Mouse (Mus musculus) T-helper 2 cell (primary cell): ENCODE measurements around the gene Hbq1b.

Source experiments
- in situ Hi-C: fragments of 300-600 bp; cut with MboI, MseI; formaldehyde crosslinking; loops from one replicate; pipeline ENCODE4 v1.15.1; 2025; ENCODE audit warnings: high pct_unique_total_duplicates

The Hbq1b gene

GRCm38 (mm10) chr11:32300279-32301267 is 13.8 kb downstream of the Hbq1b start:
- in situ Hi-C loops = no loop called here

DNA sequence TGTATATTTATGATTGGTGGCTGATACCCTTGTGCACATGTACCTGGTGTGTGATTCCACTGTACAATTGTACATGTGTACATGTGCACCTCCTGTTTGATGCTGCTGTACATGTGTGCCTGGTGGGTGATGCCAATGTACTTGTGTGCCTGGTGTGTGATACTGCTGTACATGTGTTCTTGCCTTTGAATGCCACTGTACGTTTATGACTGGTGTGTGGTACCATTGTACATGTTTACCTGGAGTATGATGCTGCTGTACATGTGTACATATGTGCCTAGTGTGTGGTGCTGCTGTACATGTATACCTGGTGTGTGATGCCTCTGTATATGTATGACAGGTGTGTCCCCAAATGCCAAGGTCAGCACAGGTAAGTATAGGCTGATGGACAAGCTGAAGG is 14.7 kb downstream of the Hbq1b start:
- in situ Hi-C loops = no loop called here

DNA sequence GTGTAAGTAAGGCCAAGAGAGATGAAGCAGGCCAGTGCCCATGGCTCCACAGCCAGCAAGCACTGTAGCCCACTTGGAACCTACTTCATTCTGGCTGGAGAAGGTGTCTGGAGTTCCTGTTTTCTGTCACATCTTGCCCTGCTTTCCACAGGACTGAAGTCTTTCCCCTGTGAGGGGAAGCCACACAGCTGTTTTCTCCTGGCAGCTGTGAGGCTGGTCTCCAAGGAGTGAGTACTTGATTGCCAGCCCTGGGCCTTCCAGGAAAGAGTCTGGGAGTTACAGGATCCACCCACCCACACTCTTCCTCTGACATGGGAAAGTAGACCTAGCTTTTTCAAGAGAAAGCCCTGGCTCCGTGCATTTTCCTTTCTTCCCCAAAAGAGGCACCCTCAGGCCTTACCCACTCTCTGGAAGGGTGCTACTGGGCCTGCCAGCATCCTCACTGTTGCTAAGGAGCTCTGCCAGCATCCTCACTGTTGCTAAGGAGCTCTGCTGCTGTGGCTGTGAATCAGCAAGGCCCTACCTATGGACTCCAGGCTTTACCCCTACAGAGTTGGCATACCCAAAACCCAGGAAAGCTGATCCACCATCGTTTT is 16.2 kb downstream of the Hbq1b start:
- in situ Hi-C loops = no loop called here

DNA sequence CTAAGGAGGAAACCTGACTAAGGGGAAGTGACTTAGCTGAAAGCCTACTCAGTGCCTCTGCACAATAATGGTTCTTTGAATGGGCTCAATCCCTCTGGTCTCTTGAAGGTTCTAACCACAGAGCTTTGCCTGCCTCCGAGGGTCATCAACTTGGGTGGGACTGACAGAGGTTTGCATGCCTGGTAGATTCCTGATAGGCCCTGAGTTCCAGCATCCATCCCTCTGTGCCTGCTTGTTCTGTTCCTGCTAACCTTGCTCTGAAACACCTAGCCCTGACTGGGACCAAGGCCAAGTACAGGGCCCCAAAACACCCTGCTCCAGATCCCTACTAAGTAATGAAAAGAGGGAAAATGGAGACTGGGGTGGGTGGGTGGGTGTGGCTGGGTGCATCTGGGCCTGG is 16.7 kb downstream of the Hbq1b start:
- in situ Hi-C loops = no loop called here

- in situ Hi-C loops = no loop called here
Measured at GRCm38 (mm10) chr11:32307006-32307405, 20.2 kb downstream of the Hbq1b start.

- in situ Hi-C loops = no loop called here
Measured at GRCm38 (mm10) chr11:32309446-32309845, 22.7 kb downstream of the Hbq1b start.

DNA sequence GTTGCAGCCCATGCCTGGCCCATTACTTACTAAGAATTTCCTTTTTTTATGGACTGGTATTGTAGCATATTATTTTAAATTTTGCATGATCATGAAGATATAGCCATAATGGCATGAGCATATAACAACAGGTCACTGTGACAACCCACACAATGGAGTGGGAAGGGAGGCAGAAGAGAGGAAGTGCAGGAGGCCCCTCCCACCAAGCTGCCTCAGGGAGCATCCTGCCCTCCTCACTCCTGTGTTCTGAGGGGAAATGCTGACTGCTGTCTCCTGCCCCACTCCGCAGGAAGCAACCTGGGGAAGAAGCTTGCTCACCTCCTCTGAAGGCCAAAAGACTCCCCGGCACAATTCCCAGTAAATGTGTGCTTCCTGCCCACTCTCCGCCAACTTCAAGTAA is 23.2 kb downstream of the Hbq1b start:
- in situ Hi-C loops = no loop called here

DNA sequence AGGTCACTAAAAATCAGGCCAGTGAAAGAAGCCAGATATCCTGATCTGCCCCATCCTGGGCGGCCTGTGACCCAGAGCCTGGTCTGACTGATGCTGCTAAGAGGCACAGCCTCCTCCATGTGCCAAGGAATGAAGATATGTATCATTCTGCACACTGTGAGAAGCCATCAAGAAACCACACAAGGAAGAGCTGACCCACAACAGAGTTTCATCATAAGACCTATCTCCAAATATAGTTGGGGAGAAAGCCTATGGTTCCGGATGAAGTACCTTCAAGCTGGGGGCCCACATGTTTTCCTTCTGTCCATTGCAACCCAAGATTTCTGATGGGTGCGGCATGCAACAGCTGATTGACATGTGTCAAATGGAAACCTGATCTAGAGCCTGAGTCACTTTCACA is 29.2 kb downstream of the Hbq1b start:
- in situ Hi-C loops = no loop called here

GRCm38 (mm10) chr11:32320507-32321195 is 33.9 kb downstream of the Hbq1b start:
- in situ Hi-C loops = no loop called here

GRCm38 (mm10) chr11:32321196-32321565 is 34.4 kb downstream of the Hbq1b start:
- in situ Hi-C loops = no loop called here

GRCm38 (mm10) chr11:32324609-32325008 is 37.8 kb downstream of the Hbq1b start:
- in situ Hi-C loops = no loop called here

- in situ Hi-C loops = no loop called here
Measured at GRCm38 (mm10) chr11:32331075-32331474, 44.3 kb downstream of the Hbq1b start.

DNA sequence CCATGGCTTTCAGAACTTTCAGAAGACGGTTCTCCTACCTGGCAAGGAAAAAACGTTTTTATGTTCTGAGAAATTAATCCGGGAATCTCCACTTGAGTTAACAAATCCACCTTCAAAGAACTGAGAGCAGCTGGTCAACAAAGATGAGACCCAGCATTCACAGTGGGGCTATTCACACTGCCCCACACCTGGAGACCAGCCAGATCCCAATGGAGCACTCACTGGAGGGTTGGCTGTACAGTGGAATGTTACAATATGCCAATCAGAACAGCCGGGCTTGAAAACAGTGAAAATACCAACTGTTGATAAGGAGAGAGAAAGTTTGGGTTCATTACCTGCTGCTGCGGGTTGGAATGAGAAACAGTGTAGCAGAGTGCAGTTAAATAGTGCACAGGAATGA is 45.1 kb downstream of the Hbq1b start:
- in situ Hi-C loops = no loop called here

DNA sequence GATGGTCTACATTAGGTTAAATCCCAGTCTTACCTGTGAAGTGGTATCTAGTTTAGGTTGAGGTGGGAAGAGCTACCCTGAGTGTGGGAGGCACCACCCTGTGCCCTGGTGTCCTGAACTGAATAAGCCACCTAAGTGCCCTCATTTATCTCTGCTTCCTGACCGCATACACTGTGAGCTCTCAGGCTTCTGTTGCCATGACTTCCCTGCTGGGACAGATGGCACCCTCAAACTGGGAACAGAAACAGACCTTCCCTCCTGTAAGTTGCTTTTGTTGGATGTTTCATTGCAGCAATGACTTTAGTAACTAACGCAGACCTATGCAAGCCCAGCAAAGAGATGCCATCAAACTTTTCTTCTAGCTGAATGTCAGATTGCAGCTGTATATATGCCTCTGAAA is 46.5 kb downstream of the Hbq1b start:
- in situ Hi-C loops = no loop called here

- in situ Hi-C loops = no loop called here
Measured at GRCm38 (mm10) chr11:32336435-32336907, 49.7 kb downstream of the Hbq1b start.
